Mouse (Mus musculus) forebrain, postnatal 0 days (tissue): ENCODE measurements at regions not wholly inside any gene's neighbourhood (a gene's known extent, or its start where the extent isn't known, plus 50 kb on each side); places are given as distances from the start of the nearest gene placed in this dataset.
A peak's percentile ranks its signal among the peaks of the same experiment; 100 is the strongest.

Experiments used
- ATAC-seq: fragments of 200-750 bp; cut with Nextera tagmentation; 2 replicates; pipeline ENCODE4 v1.8.0; 2017; ENCODE audit warnings: mild to moderate bottlenecking, moderate library complexity
- DNase-seq: peaks from one replicate; pipeline ENCODE4 v3.0.0-alpha.2; 2015
- H3K27ac ChIP-seq: fragments of 300-500 bp; sonication (generic); 2 replicates; pipeline ENCODE4 v1.5.1; 2014; ENCODE audit warnings: low read depth, mild to moderate bottlenecking, antibody characterized with exemption, low read length, moderate library complexity, mixed read lengths
- H3K27me3 ChIP-seq: fragments of 300-500 bp; sonication (generic); 2 replicates; pipeline ENCODE4 v1.6.1; 2014; ENCODE audit warnings: mild to moderate bottlenecking, low read length, mixed read lengths; ENCODE audit not compliant: insufficient read depth
- H3K36me3 ChIP-seq: fragments of 300-500 bp; sonication (generic); 2 replicates; pipeline ENCODE4 v1.6.1; 2014; ENCODE audit warnings: mild to moderate bottlenecking, moderate library complexity; ENCODE audit not compliant: insufficient read depth
- H3K4me1 ChIP-seq: fragments of 300-500 bp; sonication (generic); 2 replicates; pipeline ENCODE4 v1.6.1; 2014; ENCODE audit warnings: antibody characterized with exemption; ENCODE audit not compliant: insufficient read depth
- H3K4me2 ChIP-seq: fragments of 300-500 bp; sonication (generic); 2 replicates; pipeline ENCODE4 v1.6.1; 2014; ENCODE audit warnings: low read depth, mild to moderate bottlenecking, moderate library complexity
- H3K4me3 ChIP-seq: fragments of 300-500 bp; sonication (generic); 2 replicates; pipeline ENCODE4 v1.5.1; 2014; ENCODE audit warnings: low read depth, low read length, mixed read lengths
- H3K9ac ChIP-seq: fragments of 300-500 bp; sonication (generic); 2 replicates; pipeline ENCODE4 v1.6.1; 2014; ENCODE audit warnings: mild to moderate bottlenecking
- H3K9me3 ChIP-seq: fragments of 300-500 bp; sonication (generic); 2 replicates; pipeline ENCODE4 v1.6.1; 2016; ENCODE audit warnings: low read length
- CTCF ChIP-seq: sonication (generic); IDR thresholded peaks from 2 replicates; pipeline ENCODE4 v1.5.1; 2016; ENCODE audit warnings: antibody characterized with exemption, control low read depth, low read depth
- whole genome bisulfite sequencing: fragments of 180-500 bp; shearing (Covaris S2); extraction: QIAGEN DNeasy Blood & Tissue Kit; methylation state at CpG from one replicate; pipeline ENCODE4 v1.1.7; 2014; 5-methylcytosine and 5-hydroxymethylcytosine counted together

GRCm38 (mm10) chr3:120472687-120473644 lies 688.7 kb upstream of the Ptbp2 start:
- Histone ChIP-seq H3K4me2 (no peak overlapping the region), H3K36me3 (no peaks in the 10 kb centered on the region), H3K9ac (no peak overlapping the region), H3K4me3 (no peak overlapping the region), H3K27me3 (no peaks in the 10 kb centered on the region), H3K4me1 (peaks cover 6% of the 10 kb centered on the region; the same call in 1 of the 2 replicates), H3K27ac (peak overlapping the region; percentile 2), H3K9me3 (no peaks in the 10 kb centered on the region)
- peak; percentile 76 for ATAC-seq
- TF ChIP-seq CTCF = no peak
- DNase-seq = peak; percentile 18
- WGBS = 22% methylated on average over 13 of the region's 13 CpGs

GRCm38 (mm10) chr3:120471878-120472444 lies 687.7 kb upstream of the Ptbp2 start:
- WGBS = 25% methylated on average over 2 of the region's 2 CpGs
- Histone ChIP-seq H3K36me3 (no peaks in the 10 kb centered on the region), H3K4me1 (peaks cover 6% of the 10 kb centered on the region; the same call in 1 of the 2 replicates), H3K9me3 (no peaks in the 10 kb centered on the region), H3K27ac (no peak overlapping the region), H3K9ac (no peak overlapping the region), H3K27me3 (no peaks in the 10 kb centered on the region), H3K4me2 (no peak overlapping the region), H3K4me3 (no peak overlapping the region)
- ATAC-seq (no peak), DNase-seq (no peak)
- no peak for TF ChIP-seq CTCF

GRCm38 (mm10) chr3:120468887-120469286 lies 684.6 kb upstream of the Ptbp2 start:
- no peak overlapping the region for H3K4me2 ChIP-seq
- ATAC-seq (no peak), DNase-seq (no peak)
- H3K27ac ChIP-seq = no peak overlapping the region
- no peak overlapping the region for H3K9ac ChIP-seq
- no peaks in the 10 kb centered on the region for H3K9me3 ChIP-seq
- H3K4me3 ChIP-seq = no peak overlapping the region
- TF ChIP-seq CTCF = no peak
- 56% methylated on average over 2 of the region's 2 CpGs for WGBS
- peaks cover 6% of the 10 kb centered on the region; the same call in 1 of the 2 replicates for H3K4me1 ChIP-seq
- H3K27me3 ChIP-seq = no peaks in the 10 kb centered on the region
- no peaks in the 10 kb centered on the region for H3K36me3 ChIP-seq

GRCm38 (mm10) chr3:120460717-120461116 lies 676.5 kb upstream of the Ptbp2 start:
- no peak for TF ChIP-seq CTCF
- Histone ChIP-seq H3K9me3 (no peaks in the 10 kb centered on the region), H3K4me1 (no peaks in the 10 kb centered on the region), H3K36me3 (no peaks in the 10 kb centered on the region), H3K27me3 (no peaks in the 10 kb centered on the region), H3K4me3 (no peak overlapping the region), H3K4me2 (no peak overlapping the region), H3K9ac (no peak overlapping the region), H3K27ac (no peak overlapping the region)
- ATAC-seq = no peak
- DNase-seq = no peak

- Histone ChIP-seq H3K4me1 (no peaks in the 10 kb centered on the region), H3K36me3 (no peaks in the 10 kb centered on the region), H3K4me3 (no peak overlapping the region), H3K27ac (no peak overlapping the region), H3K27me3 (no peaks in the 10 kb centered on the region), H3K9me3 (no peaks in the 10 kb centered on the region), H3K9ac (no peak overlapping the region), H3K4me2 (no peak overlapping the region)
- no peak for TF ChIP-seq CTCF
- ATAC-seq = no peak
- 93% methylated on average over 7 of the region's 7 CpGs for WGBS
- DNase-seq = no peak
Observed at GRCm38 (mm10) chr3:120457912-120458311, 673.6 kb upstream of the Ptbp2 start.

GRCm38 (mm10) chr3:120441127-120441526 lies 656.9 kb upstream of the Ptbp2 start:
- Histone ChIP-seq H3K27me3 (no peaks in the 10 kb centered on the region), H3K9me3 (no peaks in the 10 kb centered on the region), H3K4me2 (no peak overlapping the region), H3K36me3 (no peaks in the 10 kb centered on the region), H3K27ac (no peak overlapping the region), H3K4me3 (no peak overlapping the region), H3K9ac (no peak overlapping the region), H3K4me1 (no peaks in the 10 kb centered on the region)
- DNase-seq = no peak
- no peak for TF ChIP-seq CTCF
- ATAC-seq = no peak
- 76% methylated on average over 4 of the region's 4 CpGs for WGBS

GRCm38 (mm10) chr3:120430285-120430684 lies 646.0 kb upstream of the Ptbp2 start:
- no peaks in the 10 kb centered on the region for H3K4me1 ChIP-seq
- no peak overlapping the region for H3K27ac ChIP-seq
- WGBS = 88% methylated on average over 2 of the region's 2 CpGs
- ATAC-seq (no peak), DNase-seq (no peak)
- H3K4me2 ChIP-seq = no peak overlapping the region
- no peaks in the 10 kb centered on the region for H3K9me3 ChIP-seq
- H3K27me3 ChIP-seq = no peaks in the 10 kb centered on the region
- no peak for TF ChIP-seq CTCF
- no peak overlapping the region for H3K9ac ChIP-seq
- no peaks in the 10 kb centered on the region for H3K36me3 ChIP-seq
- H3K4me3 ChIP-seq = no peak overlapping the region
